Mouse (Mus musculus): Measurements from ENCODE around the gene Gm4985. TPM values are rescaled to one million over a fixed set of nuclear protein-coding genes. Genes with fewer than 3 reads are reported as not detected.

Gene Gm4985
- polyA plus RNA-seq (2012; ENCODE audit: low replicate concordance), result not detected in 2 replicates

GRCm38 (mm10) chrX:23958834-23959233, at the start of gene Gm4985:
Gene Gm4985, minus strand, starts transcription at chrX:23958934.

Other genes starting within 250 kb of the Gm4985 start
- not detected in 2 replicates for gene Gm4907, start 76.4 kb downstream of the Gm4985 start, polyA plus RNA-seq (2012; ENCODE audit: low replicate concordance)

Measured in hematopoietic multipotent progenitor cell, adult 10-12 weeks (in vitro differentiated cells).